Mouse (Mus musculus) midbrain, postnatal 0 days (tissue): ENCODE measurements around the gene Rps21. TPM values are rescaled to one million over a fixed set of nuclear protein-coding genes. Genes with fewer than 3 reads are reported as not detected.
A peak's percentile ranks its signal among the peaks of the same experiment; 100 is the strongest.

Experiments used
- ATAC-seq: fragments of 200-750 bp; cut with Nextera tagmentation; 2 replicates; pipeline ENCODE4 v1.8.0; 2017; ENCODE audit warnings: moderate number of reproducible peaks, mild to moderate bottlenecking, moderate TSS enrichment, moderate library complexity; ENCODE audit not compliant: low FRiP score
- DNase-seq: peaks from one replicate; pipeline ENCODE4 v3.0.0-alpha.2; 2015; ENCODE audit warnings: low spot score
- H3K27ac ChIP-seq: fragments of 300-500 bp; sonication (generic); 2 replicates; pipeline ENCODE4 v1.5.1; 2014; ENCODE audit warnings: low read depth, mild to moderate bottlenecking, low read length, mixed read lengths
- H3K27me3 ChIP-seq: fragments of 300-500 bp; sonication (generic); 2 replicates; pipeline ENCODE4 v1.6.1; 2014; ENCODE audit warnings: low read length, control low read depth, mixed read lengths; ENCODE audit not compliant: insufficient read depth
- H3K36me3 ChIP-seq: fragments of 300-500 bp; sonication (generic); 2 replicates; pipeline ENCODE4 v1.6.1; 2014; ENCODE audit warnings: low read length, control low read depth, mixed read lengths; ENCODE audit not compliant: insufficient read depth
- H3K4me1 ChIP-seq: fragments of 300-500 bp; sonication (generic); 2 replicates; pipeline ENCODE4 v1.6.1; 2014; ENCODE audit warnings: mild to moderate bottlenecking, control low read depth, antibody characterized with exemption, low read length, mixed read lengths; ENCODE audit not compliant: insufficient read depth
- H3K4me2 ChIP-seq: fragments of 300-500 bp; sonication (generic); 2 replicates; pipeline ENCODE4 v1.6.1; 2014; ENCODE audit warnings: low read depth, mild to moderate bottlenecking, low read length, mixed read lengths; ENCODE audit not compliant: poor library complexity, severe bottlenecking
- H3K4me3 ChIP-seq: fragments of 300-500 bp; sonication (generic); 2 replicates; pipeline ENCODE4 v1.5.1; 2014; ENCODE audit warnings: low read depth, mild to moderate bottlenecking, low read length, moderate library complexity
- H3K9ac ChIP-seq: fragments of 300-500 bp; sonication (generic); replicated peaks from 2 replicates; pipeline ENCODE4 v1.6.1; 2014; ENCODE audit warnings: mild to moderate bottlenecking, low read length, moderate library complexity, mixed read lengths; ENCODE audit not compliant: poor library complexity, severe bottlenecking
- H3K9me3 ChIP-seq: fragments of 300-500 bp; sonication (generic); 2 replicates; pipeline ENCODE4 v1.6.1; 2016; ENCODE audit warnings: low read length, control low read depth
- CTCF ChIP-seq: IDR thresholded peaks from 2 replicates; pipeline ENCODE4 v1.5.1; 2016; ENCODE audit warnings: antibody characterized with exemption, mild to moderate bottlenecking
- WGBS: fragments of 180-500 bp; shearing (Covaris S2); extraction: QIAGEN DNeasy Blood & Tissue Kit; methylation state at CpG from one replicate; pipeline ENCODE4 v1.1.7; 2014; 5-methylcytosine and 5-hydroxymethylcytosine counted together
- polyA plus RNA-seq: library from polyadenylated mRNA; unstranded; fragments of >200 nt; fragmentation: Nextera tagmentation; extraction: Ambion mirVana; gene quantifications from 2 replicates; pipeline ENCODE4 v1.2.1, GENCODE M21; 2015
- total RNA-seq: library from RNA; depleted of rRNA; stranded (reverse); fragments of >200 nt; gene quantifications from 2 replicates; pipeline ENCODE4 v1.2.3, GENCODE M21; 2014

The Rps21 gene
- total and polyA plus RNA-seq, 2 experiments from 2014 or later: 422 to 749 TPM

- H3K4me2 ChIP-seq: 0 out of 2 replicates have a peak overlapping the region, but pooled peaks have one; percentile 7
- no peak overlapping the region for H3K9ac ChIP-seq
- ATAC-seq (no peak), DNase-seq (peak; percentile 86)
- no peak overlapping the region for H3K27ac ChIP-seq
- TF ChIP-seq CTCF: peak; percentile 95
- no peak overlapping the region for H3K4me3 ChIP-seq
- no peaks in the 10 kb centered on the region for H3K9me3 ChIP-seq
- H3K4me1 ChIP-seq: peaks cover 13% of the 10 kb centered on the region; the same call in 1 of the 2 replicates
- no peaks in the 10 kb centered on the region for H3K27me3 ChIP-seq
- WGBS: 0% methylated on average over 8 of the region's 8 CpGs
- H3K36me3 ChIP-seq: 0 out of 2 replicates have a peak, but pooled peaks cover 2% of the 10 kb centered on the region
These were observed 18.7 kb downstream of the Rps21 start for GRCm38 (mm10) chr2:180275836-180276235.

GRCm38 (mm10) chr2:180276385-180276784, 19.2 kb downstream of the Rps21 start:
- no peak overlapping the region for H3K4me2 ChIP-seq
- no peak for DNase-seq
- TF ChIP-seq CTCF: no peak
- no peaks in the 10 kb centered on the region for H3K9me3 ChIP-seq
- H3K4me3 ChIP-seq: no peak overlapping the region
- no peaks in the 10 kb centered on the region for H3K27me3 ChIP-seq
- no peak for ATAC-seq
- H3K36me3 ChIP-seq: no peaks in the 10 kb centered on the region
- H3K9ac ChIP-seq: 0 out of 2 replicates have a peak overlapping the region, but pooled peaks have one; percentile 24
- peaks cover 10% of the 10 kb centered on the region; the same call in 1 of the 2 replicates for H3K4me1 ChIP-seq
- no peak overlapping the region for H3K27ac ChIP-seq
- 61% methylated on average over 4 of the region's 4 CpGs for WGBS

GRCm38 (mm10) chr2:180276851-180277259, 19.7 kb downstream of the Rps21 start:
- DNase-seq (no peak), ATAC-seq (no peak)
- WGBS: 76% methylated on average over 8 of the region's 8 CpGs
- Histone ChIP-seq H3K27ac (no peak overlapping the region), H3K4me3 (no peak overlapping the region), H3K4me1 (peaks cover 5% of the 10 kb centered on the region; the same call in 1 of the 2 replicates), H3K4me2 (no peak overlapping the region), H3K27me3 (no peaks in the 10 kb centered on the region), H3K9ac (no peak overlapping the region), H3K36me3 (no peaks in the 10 kb centered on the region), H3K9me3 (no peaks in the 10 kb centered on the region)
- no peak for TF ChIP-seq CTCF

- no peak for TF ChIP-seq CTCF
- WGBS: 73% methylated on average over 8 of the region's 8 CpGs
- no peaks in the 10 kb centered on the region for H3K9me3 ChIP-seq
- H3K27ac ChIP-seq: no peak overlapping the region
- no peak overlapping the region for H3K4me3 ChIP-seq
- H3K27me3 ChIP-seq: no peaks in the 10 kb centered on the region
- ATAC-seq: no peak
- no peak for DNase-seq
- H3K4me1 ChIP-seq: no peaks in the 10 kb centered on the region
- H3K4me2 ChIP-seq: no peak overlapping the region
- no peak overlapping the region for H3K9ac ChIP-seq
- H3K36me3 ChIP-seq: no peaks in the 10 kb centered on the region
These were observed 20.7 kb downstream of the Rps21 start for GRCm38 (mm10) chr2:180277773-180278320.

- DNase-seq (no peak), ATAC-seq (no peak)
- no peak for TF ChIP-seq CTCF
- no peak overlapping the region for H3K9ac ChIP-seq
- H3K4me3 ChIP-seq: no peak overlapping the region
- H3K9me3 ChIP-seq: no peaks in the 10 kb centered on the region
- H3K27me3 ChIP-seq: no peaks in the 10 kb centered on the region
- H3K36me3 ChIP-seq: no peaks in the 10 kb centered on the region
- no peaks in the 10 kb centered on the region for H3K4me1 ChIP-seq
- WGBS: 86% methylated on average over 8 of the region's 8 CpGs
- no peak overlapping the region for H3K27ac ChIP-seq
- no peak overlapping the region for H3K4me2 ChIP-seq
These were observed 22.1 kb downstream of the Rps21 start for GRCm38 (mm10) chr2:180279321-180279720.

GRCm38 (mm10) chr2:180288966-180289365, 31.8 kb downstream of the Rps21 start:
- H3K4me3 ChIP-seq: no peak overlapping the region
- ATAC-seq: no peak
- TF ChIP-seq CTCF: no peak
- no peaks in the 10 kb centered on the region for H3K4me1 ChIP-seq
- H3K9ac ChIP-seq: no peak overlapping the region
- no peak overlapping the region for H3K27ac ChIP-seq
- WGBS: 68% methylated on average over 11 of the region's 11 CpGs
- no peaks in the 10 kb centered on the region for H3K36me3 ChIP-seq
- H3K4me2 ChIP-seq: no peak overlapping the region
- H3K27me3 ChIP-seq: no peaks in the 10 kb centered on the region
- H3K9me3 ChIP-seq: no peaks in the 10 kb centered on the region
- no peak for DNase-seq
